Mouse (Mus musculus) G1E (cell line): ENCODE measurements around the gene Trmt112.

Source experiments
- CTCF ChIP-seq: IDR thresholded peaks from 2 replicates; pipeline ENCODE4 v1.5.1; 2012; ENCODE audit warnings: low read depth, low read length, inconsistent platforms, mixed read lengths
- GATA1 ChIP-seq: IDR thresholded peaks from 2 replicates; pipeline ENCODE4 v1.6.1; 2012; ENCODE audit warnings: borderline replicate concordance, low read length, inconsistent platforms, mixed read lengths
- TAL1 ChIP-seq: conservative IDR thresholded peaks from 2 replicates; pipeline ENCODE4 v1.6.1; 2012; ENCODE audit warnings: low read depth, low read length, inconsistent platforms, mixed read lengths

DNA sequence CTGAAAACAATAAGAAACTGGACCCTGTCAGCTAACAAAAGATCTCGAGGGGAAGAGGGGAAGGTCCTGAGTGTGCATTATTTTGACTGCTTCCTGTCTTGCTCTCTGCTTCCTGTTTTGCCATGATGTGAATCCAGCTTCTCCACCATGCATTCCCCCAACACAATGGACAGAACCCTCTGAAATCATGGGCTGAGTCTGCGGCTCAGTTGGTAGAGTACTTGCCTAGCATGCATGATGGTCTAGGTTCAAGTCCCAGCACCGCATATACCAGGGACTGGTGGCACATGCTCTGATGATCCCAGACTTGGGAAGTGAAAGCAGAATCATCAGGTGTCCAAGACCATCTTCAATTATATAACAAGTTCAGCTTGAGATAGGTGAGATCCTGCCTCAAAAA, 36.8 kb upstream of the Trmt112 start:
- no peak for TF ChIP-seq CTCF
- TF ChIP-seq TAL1 = no peak
- no peak for TF ChIP-seq GATA1
